Mouse (Mus musculus) liver, postnatal 0 days (tissue): ENCODE measurements around the gene Cxcl12.

Source experiments
- CTCF ChIP-seq: sonication (generic); IDR thresholded peaks from 2 replicates; pipeline ENCODE4 v1.5.1; 2016; ENCODE audit warnings: antibody characterized with exemption, low read depth
- EP300 ChIP-seq: IDR thresholded peaks from 2 replicates; pipeline ENCODE4 v1.6.1; 2016; ENCODE audit warnings: antibody characterized with exemption, low read depth, mild to moderate bottlenecking

DNA sequence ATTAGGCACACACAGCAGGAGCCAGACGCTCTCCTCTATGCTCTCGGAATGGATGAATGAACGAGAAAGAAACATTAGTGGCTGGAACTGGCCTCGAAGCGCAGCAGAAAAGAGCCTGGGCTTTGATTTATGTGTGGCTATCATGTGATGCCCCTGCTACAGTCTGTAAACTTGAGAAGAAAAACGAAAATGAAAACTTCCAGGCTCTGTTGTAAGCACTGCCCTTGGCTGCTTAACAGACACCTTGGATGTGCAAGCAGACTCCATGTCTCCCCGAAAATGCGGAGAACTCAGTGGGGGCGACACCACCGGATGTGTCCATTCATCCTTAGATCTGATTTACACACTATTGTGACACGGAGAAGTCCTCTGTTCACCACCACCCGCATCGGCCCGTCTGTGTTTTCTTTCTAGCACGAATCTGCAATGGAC is 37.6 kb upstream of the Cxcl12 start:
- TF ChIP-seq CTCF (no peak), EP300 (no peak)
